Mouse (Mus musculus): Measurements from ENCODE around the gene Fam120a. TPM values are rescaled to one million over a fixed set of nuclear protein-coding genes. Genes with fewer than 3 reads are reported as not detected.

Gene Fam120a
- polyA plus RNA-seq, 1 experiment from 2014 or later = 9.8 TPM

DNA sequence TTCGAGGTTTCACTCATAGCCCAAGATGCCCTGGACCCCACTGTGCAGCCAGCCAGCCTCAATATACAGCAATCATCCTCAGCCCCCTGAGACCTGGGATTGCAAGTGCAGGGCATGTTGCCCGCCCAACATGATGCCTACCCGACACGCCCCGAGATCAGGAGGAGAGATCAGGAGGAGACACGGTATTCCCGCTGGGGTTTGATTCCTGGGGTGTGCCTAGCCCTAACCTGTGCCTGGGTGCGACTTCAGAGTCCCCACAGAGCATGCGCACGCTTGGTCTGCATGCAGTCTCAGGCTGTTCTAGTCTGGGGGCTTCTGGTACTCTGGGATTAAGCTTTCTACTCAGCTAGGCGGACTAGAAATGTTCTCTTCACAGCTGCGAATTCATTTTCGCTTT lies 2.7 kb upstream of the Fam120a start:
- ATAC-seq = no peak
- Histone ChIP-seq H3K4me1 (ENCODE audit: control insufficient read depth, insufficient read depth, low read depth, low read length) (peaks cover 12% of the 10 kb centered on the region), H3K4me2 (ENCODE audit: low read length) (no peak overlapping the region), H3K4me3 (ENCODE audit: low read length) (no peak overlapping the region), H3K9ac (ENCODE audit: low read depth, low read length) (no peak overlapping the region), H3K27me3 (replicated peaks; ENCODE audit: control insufficient read depth, insufficient read depth, low read length) (no peaks in the 10 kb centered on the region), H3K9me3 (ENCODE audit: control insufficient read depth, low read length) (no peaks in the 10 kb centered on the region), H3K27ac (ENCODE audit: low read depth, low read length) (no peak overlapping the region), H3K36me3 (ENCODE audit: control insufficient read depth, insufficient read depth, low read length) (no peaks in the 10 kb centered on the region)
- WGBS = 73% methylated on average over 13 of the region's 13 CpGs

DNA sequence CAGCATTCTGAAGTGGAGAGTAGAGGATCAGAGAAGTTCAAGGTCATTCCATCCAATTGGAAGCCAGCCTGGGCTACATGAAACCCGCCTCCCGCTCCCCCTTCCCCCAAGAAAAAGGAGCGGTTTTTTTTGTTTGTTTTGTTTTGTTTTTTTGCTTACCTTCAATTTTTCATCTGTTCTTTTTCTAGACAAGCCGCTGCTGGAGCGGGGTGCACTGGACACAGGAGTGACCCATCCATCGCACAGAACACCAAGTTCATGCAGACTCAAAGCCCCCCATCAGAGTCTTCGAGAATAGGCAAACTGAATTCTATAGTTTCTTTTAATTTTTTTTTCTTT lies 902 bp upstream of the Fam120a start:
- H3K27me3 ChIP-seq (replicated peaks; ENCODE audit: control insufficient read depth, insufficient read depth, low read length) = no peaks in the 10 kb centered on the region
- peak overlapping the region; percentile 81 for H3K4me3 ChIP-seq (ENCODE audit: low read length)
- H3K27ac ChIP-seq (ENCODE audit: low read depth, low read length) = peak overlapping the region; percentile 98
- WGBS = 12% methylated on average over 7 of the region's 7 CpGs
- peak overlapping the region; percentile 99 for H3K4me2 ChIP-seq (ENCODE audit: low read length)
- H3K9ac ChIP-seq (ENCODE audit: low read depth, low read length) = peak overlapping the region; percentile 90
- peaks cover 21% of the 10 kb centered on the region for H3K4me1 ChIP-seq (ENCODE audit: control insufficient read depth, insufficient read depth, low read depth, low read length)
- H3K9me3 ChIP-seq (ENCODE audit: control insufficient read depth, low read length) = no peaks in the 10 kb centered on the region
- no peaks in the 10 kb centered on the region for H3K36me3 ChIP-seq (ENCODE audit: control insufficient read depth, insufficient read depth, low read length)
- ATAC-seq = no peak

DNA sequence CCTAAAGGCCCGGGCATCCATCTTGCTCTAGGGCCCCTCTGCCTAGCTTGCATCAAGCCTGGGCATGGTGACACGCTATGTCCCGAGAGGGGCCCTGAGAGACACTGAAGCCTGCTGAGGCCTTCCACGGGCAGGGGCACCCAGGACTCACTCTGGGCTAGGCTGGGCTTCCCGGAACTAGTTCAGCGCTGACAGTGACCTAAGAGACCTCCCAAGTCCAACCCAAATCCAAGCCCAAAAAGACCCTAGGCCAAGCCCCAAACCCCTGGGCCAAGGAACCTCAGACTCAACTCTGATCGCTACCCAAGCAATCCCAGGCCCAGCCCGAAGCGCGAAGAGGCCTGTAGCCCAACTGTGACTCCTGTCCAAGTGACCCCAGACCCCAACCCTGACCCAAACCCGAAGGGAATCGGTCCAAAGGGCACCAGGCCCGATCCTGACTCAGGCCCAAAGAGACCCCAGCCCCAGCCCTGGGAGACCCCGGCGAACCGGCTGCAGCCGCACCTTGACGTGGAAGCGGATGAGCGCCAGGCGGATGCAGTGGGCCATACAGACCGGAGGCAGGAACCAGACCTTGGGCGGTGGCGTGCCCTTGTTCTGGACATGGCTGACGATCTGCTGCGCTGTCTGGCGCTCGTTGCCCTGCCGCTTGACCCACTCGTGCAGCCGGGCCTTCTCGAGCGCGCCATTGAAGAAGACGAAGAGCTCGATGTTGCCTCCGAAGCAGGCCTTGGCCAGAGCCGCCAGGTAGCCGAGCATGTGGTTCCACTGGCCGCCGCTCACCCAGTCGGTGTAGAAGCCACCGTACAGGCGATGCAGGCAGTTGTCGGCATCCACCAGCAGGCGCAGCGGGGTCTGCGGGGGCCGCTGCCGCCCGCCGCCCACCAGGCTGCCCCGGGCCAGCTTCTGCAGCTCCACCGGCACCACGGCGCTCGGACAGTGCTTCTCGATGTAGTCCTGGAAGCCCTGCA lies 681 bp downstream of the Fam120a start:
- peaks cover 21% of the 10 kb centered on the region for H3K4me1 ChIP-seq (ENCODE audit: control insufficient read depth, insufficient read depth, low read depth, low read length)
- ATAC-seq = peak; percentile 10
- H3K36me3 ChIP-seq (ENCODE audit: control insufficient read depth, insufficient read depth, low read length) = no peaks in the 10 kb centered on the region
- H3K4me2 ChIP-seq (ENCODE audit: low read length) = peak overlapping the region; percentile 99
- H3K27me3 ChIP-seq (replicated peaks; ENCODE audit: control insufficient read depth, insufficient read depth, low read length) = no peaks in the 10 kb centered on the region
- H3K9me3 ChIP-seq (ENCODE audit: control insufficient read depth, low read length) = no peaks in the 10 kb centered on the region
- WGBS = under 1% methylated on average over 48 of the region's 58 CpGs
- H3K4me3 ChIP-seq (ENCODE audit: low read length) = peak overlapping the region; percentile 81
- H3K27ac ChIP-seq (ENCODE audit: low read depth, low read length) = peak overlapping the region; percentile 98
- H3K9ac ChIP-seq (ENCODE audit: low read depth, low read length) = peak overlapping the region; percentile 90

DNA sequence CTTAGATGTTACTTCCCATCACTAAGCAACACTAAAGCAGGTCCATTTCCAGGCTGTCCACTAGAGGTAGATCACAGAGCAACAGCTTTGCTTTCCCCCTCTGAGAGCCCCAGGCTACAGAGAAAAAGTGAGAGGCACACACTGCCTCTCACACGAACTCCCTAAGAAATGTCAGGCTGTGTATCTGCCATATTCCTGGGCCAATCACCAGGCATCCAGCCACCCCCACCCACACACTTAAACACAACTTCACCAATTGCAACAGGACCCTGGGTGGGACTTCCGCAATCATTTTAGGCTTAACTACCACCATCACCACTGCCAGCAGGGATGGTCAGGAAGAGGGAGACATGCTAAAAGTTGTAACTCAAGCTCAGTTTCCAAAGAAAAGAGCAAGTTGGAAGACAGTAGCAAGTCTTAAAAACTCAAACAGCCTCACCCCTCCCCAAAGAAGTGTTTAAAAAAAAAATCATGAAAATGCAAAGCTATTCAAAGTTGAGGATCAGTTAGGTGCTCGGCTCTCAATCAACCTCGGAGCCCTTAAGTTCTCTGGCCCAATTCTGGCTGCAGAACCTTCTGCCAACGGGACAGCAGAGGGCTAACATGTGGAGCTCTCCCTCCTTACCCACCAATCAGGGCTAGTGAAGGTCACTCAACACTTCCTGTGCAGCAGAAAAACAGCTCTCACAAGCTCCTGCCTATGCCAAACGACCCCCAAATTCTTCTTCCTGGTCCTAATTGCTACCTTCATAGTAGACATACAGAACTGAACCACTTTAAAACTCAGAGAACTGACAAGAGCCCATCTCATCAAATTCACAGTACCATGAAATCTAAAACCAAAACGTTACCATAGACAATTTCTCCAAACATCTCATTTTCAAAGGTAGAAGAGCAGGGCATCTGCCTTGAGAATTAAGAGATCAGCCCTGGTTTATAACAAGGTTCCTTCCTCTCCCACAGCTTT lies 2.0 kb downstream of the Fam120a start:
- Histone ChIP-seq H3K27ac (ENCODE audit: low read depth, low read length) (peak overlapping the region; percentile 98), H3K4me1 (ENCODE audit: control insufficient read depth, insufficient read depth, low read depth, low read length) (peaks cover 21% of the 10 kb centered on the region), H3K4me3 (ENCODE audit: low read length) (peak overlapping the region; percentile 81), H3K4me2 (ENCODE audit: low read length) (peak overlapping the region; percentile 99), H3K36me3 (ENCODE audit: control insufficient read depth, insufficient read depth, low read length) (no peaks in the 10 kb centered on the region), H3K27me3 (replicated peaks; ENCODE audit: control insufficient read depth, insufficient read depth, low read length) (no peaks in the 10 kb centered on the region), H3K9ac (ENCODE audit: low read depth, low read length) (peak overlapping the region; percentile 90), H3K9me3 (ENCODE audit: control insufficient read depth, low read length) (no peaks in the 10 kb centered on the region)
- peak; percentile 25 for ATAC-seq
- 15% methylated on average over 7 of the region's 7 CpGs for WGBS

DNA sequence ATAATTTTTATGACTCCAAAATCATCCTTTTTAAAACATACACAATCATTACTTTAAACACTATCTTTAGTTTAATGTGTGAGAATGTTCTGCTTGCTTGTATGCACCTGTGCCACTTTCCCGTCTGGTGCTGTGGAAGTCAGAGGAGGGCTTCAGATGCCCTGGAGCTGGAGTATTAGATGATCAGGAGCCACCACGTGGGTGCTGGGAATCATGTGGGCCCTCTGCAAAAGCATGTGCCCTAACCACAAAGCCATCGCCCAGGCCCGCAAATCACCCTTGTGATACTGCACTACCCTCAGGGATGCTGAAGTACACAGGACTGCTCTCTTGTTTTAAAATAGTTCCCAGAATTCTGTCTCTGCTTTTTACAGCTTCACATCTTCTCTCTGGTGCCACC lies 3.0 kb downstream of the Fam120a start:
- ATAC-seq = no peak

DNA sequence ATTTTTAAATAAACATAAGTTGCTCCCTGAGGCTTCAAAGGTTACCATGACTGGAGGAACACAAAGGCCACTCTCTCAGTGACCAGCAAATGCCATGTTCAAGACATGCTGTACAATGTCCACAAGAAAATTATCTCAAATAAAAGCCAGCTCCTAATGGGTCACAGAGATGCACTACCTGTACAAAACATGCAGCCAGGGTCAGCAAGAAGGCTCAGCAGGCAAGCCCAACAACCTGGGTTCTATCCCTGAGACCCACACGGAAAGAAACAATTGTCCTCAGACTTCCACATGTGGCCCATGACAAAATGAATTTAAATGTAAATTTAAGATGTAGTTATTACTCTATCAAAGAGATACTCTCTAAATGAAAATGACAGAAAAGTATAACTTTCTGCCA lies 4.7 kb downstream of the Fam120a start:
- no peak overlapping the region for H3K4me3 ChIP-seq (ENCODE audit: low read length)
- no peaks in the 10 kb centered on the region for H3K36me3 ChIP-seq (ENCODE audit: control insufficient read depth, insufficient read depth, low read length)
- H3K27ac ChIP-seq (ENCODE audit: low read depth, low read length) = no peak overlapping the region
- no peak overlapping the region for H3K4me2 ChIP-seq (ENCODE audit: low read length)
- H3K4me1 ChIP-seq (ENCODE audit: control insufficient read depth, insufficient read depth, low read depth, low read length) = peaks cover 21% of the 10 kb centered on the region
- ATAC-seq = no peak
- no peak overlapping the region for H3K9ac ChIP-seq (ENCODE audit: low read depth, low read length)
- H3K9me3 ChIP-seq (ENCODE audit: control insufficient read depth, low read length) = no peaks in the 10 kb centered on the region
- no peaks in the 10 kb centered on the region for H3K27me3 ChIP-seq (replicated peaks; ENCODE audit: control insufficient read depth, insufficient read depth, low read length)
- 56% methylated on average over 1 of the region's 1 CpGs for WGBS

More for the DNA sequence above, 3.0 kb downstream of the Fam120a start:
- H3K4me1 ChIP-seq (ENCODE audit: control insufficient read depth, insufficient read depth, low read depth, low read length) = peaks cover 21% of the 10 kb centered on the region
- peak overlapping the region; percentile 99 for H3K4me2 ChIP-seq (ENCODE audit: low read length)
- no peak overlapping the region for H3K27ac ChIP-seq (ENCODE audit: low read depth, low read length)
- no peaks in the 10 kb centered on the region for H3K9me3 ChIP-seq (ENCODE audit: control insufficient read depth, low read length)
- no peaks in the 10 kb centered on the region for H3K27me3 ChIP-seq (replicated peaks; ENCODE audit: control insufficient read depth, insufficient read depth, low read length)
- WGBS = 59% methylated on average over 4 of the region's 4 CpGs
- no peak overlapping the region for H3K4me3 ChIP-seq (ENCODE audit: low read length)
- H3K36me3 ChIP-seq (ENCODE audit: control insufficient read depth, insufficient read depth, low read length) = no peaks in the 10 kb centered on the region
- peak overlapping the region; percentile 1; the same call in 1 of the 2 replicates for H3K9ac ChIP-seq (ENCODE audit: low read depth, low read length)

DNA sequence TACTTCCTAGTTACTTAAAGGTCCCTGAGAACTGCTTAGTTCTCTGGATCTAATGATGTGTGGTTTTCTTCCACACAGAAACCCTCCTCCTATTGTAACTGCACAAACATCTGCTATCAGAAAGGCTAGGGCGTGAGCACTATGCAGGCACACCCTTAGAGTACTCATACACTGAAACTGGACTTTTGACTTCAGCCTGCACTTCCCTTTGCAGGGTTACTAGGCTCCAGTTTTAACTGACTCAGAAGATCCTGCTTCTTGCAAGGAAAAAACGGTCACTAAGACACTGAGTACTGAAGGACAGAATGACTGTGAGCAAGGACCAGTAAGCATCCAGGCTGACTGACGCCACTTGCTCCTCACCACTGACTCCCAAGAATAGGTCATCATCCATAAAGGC lies 5.3 kb downstream of the Fam120a start:
- Histone ChIP-seq H3K4me1 (ENCODE audit: control insufficient read depth, insufficient read depth, low read depth, low read length) (peaks cover 21% of the 10 kb centered on the region), H3K4me2 (ENCODE audit: low read length) (no peak overlapping the region), H3K9ac (ENCODE audit: low read depth, low read length) (no peak overlapping the region), H3K36me3 (ENCODE audit: control insufficient read depth, insufficient read depth, low read length) (no peaks in the 10 kb centered on the region), H3K9me3 (ENCODE audit: control insufficient read depth, low read length) (no peaks in the 10 kb centered on the region), H3K4me3 (ENCODE audit: low read length) (no peak overlapping the region), H3K27ac (ENCODE audit: low read depth, low read length) (no peak overlapping the region), H3K27me3 (replicated peaks; ENCODE audit: control insufficient read depth, insufficient read depth, low read length) (no peaks in the 10 kb centered on the region)
- ATAC-seq = no peak
- 80% methylated on average over 3 of the region's 3 CpGs for WGBS

DNA sequence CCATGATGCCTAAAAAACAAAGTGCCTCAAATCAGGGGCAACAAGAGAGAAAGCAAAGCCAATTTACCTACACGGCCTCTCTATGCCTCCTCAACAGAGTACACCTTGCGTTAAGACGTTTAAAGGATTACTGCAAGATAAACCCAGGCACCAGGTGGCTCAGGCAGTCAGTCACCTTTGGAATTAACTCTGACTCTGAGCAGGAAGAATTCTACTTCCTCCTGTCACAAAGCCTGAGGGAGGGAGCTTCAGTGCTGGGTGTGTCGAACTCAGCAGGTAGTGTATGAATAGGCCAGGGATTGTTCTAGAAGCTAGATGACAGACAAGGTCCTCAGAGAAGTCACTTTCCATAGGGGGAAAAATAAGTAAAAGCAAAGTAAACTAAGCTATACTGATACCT lies 9.2 kb downstream of the Fam120a start:
- WGBS = 84% methylated on average over 4 of the region's 4 CpGs
- H3K27me3 ChIP-seq (replicated peaks; ENCODE audit: control insufficient read depth, insufficient read depth, low read length) = no peaks in the 10 kb centered on the region
- H3K9ac ChIP-seq (ENCODE audit: low read depth, low read length) = no peak overlapping the region
- H3K4me2 ChIP-seq (ENCODE audit: low read length) = no peak overlapping the region
- H3K4me3 ChIP-seq (ENCODE audit: low read length) = no peak overlapping the region
- 0 out of 2 replicates have a peak, but pooled peaks cover 2% of the 10 kb centered on the region for H3K4me1 ChIP-seq (ENCODE audit: control insufficient read depth, insufficient read depth, low read depth, low read length)
- H3K9me3 ChIP-seq (ENCODE audit: control insufficient read depth, low read length) = no peaks in the 10 kb centered on the region
- no peak overlapping the region for H3K27ac ChIP-seq (ENCODE audit: low read depth, low read length)
- ATAC-seq = no peak
- no peaks in the 10 kb centered on the region for H3K36me3 ChIP-seq (ENCODE audit: control insufficient read depth, insufficient read depth, low read length)

DNA sequence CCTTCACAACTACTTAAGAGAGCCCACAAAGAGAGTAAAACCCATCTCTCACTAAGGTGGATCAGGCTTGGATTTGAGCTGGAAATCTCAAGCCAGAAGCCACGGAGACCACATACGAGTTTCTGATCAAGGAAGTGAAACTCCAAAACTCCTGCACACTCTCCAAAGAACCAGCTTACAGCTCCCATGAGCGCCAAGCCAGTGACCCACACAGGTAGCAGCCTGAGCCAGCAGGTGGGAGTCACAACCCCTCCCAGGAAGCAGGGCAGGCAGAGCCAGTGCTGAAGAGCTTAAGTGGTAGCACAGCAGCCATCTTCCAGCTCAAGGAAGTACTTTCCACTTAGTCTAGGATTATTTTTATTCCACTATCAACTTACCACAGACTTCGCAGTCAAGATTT lies 13.0 kb downstream of the Fam120a start:
- Histone ChIP-seq H3K9me3 (ENCODE audit: control insufficient read depth, low read length) (no peaks in the 10 kb centered on the region), H3K4me1 (ENCODE audit: control insufficient read depth, insufficient read depth, low read depth, low read length) (0 out of 2 replicates have a peak, but pooled peaks cover 2% of the 10 kb centered on the region), H3K36me3 (ENCODE audit: control insufficient read depth, insufficient read depth, low read length) (no peaks in the 10 kb centered on the region), H3K4me3 (ENCODE audit: low read length) (no peak overlapping the region), H3K9ac (ENCODE audit: low read depth, low read length) (no peak overlapping the region), H3K27ac (ENCODE audit: low read depth, low read length) (no peak overlapping the region), H3K4me2 (ENCODE audit: low read length) (no peak overlapping the region), H3K27me3 (replicated peaks; ENCODE audit: control insufficient read depth, insufficient read depth, low read length) (no peaks in the 10 kb centered on the region)
- 96% methylated on average over 4 of the region's 4 CpGs for WGBS
- ATAC-seq = no peak

All from hindbrain, embryonic 16.5 days (tissue).